Mouse (Mus musculus): ENCODE data around the gene Arl13b. TPM values are rescaled to one million over a fixed set of nuclear protein-coding genes. Genes with fewer than 3 reads are reported as not detected.

Gene Arl13b
- total RNA-seq (2014; fragmentation: Nextera tagmentation) (7.8 and 11.3 TPM in 2 replicates), total RNA-seq (2017) (5.4 and 8.2 TPM in 2 replicates)

DNA sequence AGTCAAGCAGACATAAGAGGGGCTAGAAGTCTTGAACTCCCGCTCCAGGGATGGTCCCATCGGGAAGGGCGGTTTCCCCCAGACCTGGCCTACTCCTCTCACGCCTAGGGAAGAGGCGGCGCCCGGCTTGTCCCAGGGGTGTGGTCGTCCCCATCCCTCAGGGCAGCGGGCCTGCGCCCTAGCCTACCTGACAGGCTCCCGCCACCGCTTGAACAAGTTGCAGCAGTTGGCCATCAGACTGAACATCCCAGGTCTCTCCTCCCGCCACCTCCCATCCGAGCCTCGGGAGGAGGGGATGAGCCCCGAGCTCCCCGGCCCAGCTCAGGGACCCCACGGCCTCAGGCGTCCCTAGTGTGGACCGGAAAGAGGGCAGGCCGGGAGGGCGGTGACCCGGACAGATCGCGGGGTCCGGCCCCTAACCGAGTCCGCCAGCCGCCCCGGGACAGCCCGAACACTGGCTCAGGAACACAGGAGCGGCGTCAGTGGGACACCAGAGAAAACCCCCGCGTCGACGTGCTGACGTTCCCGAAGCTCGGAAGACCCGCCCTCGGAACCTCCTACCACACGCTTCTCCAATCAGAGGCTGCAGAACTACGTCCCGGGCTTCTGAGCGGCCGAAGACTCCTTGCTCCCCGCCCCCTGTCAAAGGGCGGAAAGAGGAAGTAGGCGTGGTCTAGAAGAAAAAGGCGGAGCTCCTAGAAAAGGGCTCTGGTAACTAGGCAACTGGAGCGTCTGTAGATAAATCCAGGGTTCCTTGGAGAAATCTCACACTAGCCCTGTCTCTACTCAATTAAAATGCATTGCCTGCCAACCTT lies at the start of gene Arl13b:
Gene Arl13b, minus strand, starts transcription at position 543 of the 815 bp plus-strand sequence.
- peak; percentile 100 for ATAC-seq (replicated peaks; ENCODE audit: low FRiP score, low TSS enrichment, poor library complexity, severe bottlenecking)

DNA sequence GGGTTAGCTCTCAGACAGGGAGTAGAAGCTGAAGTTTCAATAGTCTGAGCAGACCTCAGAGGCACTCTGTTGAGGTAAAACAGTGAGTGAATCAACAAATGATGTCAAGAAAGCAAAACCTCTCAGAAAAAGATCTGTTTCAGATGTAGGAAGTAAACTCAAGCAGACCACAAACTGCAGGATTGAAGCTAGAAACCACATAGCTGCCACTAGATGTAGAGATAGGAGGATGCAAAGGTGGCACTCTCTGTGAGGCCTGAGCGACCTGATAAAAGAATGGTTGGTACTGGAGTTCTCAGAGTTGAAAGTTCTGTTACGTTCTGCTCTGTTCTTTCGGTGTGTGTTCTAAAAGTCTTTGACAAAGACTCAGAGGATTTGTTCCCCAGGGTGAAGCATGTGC lies 49.0 kb upstream of the Arl13b start:
- ATAC-seq (replicated peaks; ENCODE audit: low FRiP score, low TSS enrichment, poor library complexity, severe bottlenecking): no peak

DNA sequence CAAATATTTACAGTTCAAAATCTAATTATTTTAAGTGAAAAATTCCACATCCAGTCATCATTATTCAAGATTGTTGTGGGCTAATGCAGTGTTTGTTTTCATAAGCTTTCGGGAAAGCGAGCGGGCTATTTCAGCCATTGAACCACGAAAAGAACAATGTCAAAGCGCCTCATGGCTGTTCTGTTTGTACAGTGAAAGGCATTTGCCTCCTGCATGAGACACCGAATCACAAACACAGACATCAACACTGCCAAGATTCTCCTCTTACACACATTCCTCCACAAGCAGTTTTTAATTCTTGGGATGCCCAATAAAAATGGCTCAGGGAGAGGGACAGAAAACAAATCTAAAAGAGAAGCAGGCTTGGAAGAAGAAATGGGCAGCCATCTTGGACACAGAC lies 27.2 kb upstream of the Arl13b start:
- ATAC-seq (replicated peaks; ENCODE audit: low FRiP score, low TSS enrichment, poor library complexity, severe bottlenecking): no peak

DNA sequence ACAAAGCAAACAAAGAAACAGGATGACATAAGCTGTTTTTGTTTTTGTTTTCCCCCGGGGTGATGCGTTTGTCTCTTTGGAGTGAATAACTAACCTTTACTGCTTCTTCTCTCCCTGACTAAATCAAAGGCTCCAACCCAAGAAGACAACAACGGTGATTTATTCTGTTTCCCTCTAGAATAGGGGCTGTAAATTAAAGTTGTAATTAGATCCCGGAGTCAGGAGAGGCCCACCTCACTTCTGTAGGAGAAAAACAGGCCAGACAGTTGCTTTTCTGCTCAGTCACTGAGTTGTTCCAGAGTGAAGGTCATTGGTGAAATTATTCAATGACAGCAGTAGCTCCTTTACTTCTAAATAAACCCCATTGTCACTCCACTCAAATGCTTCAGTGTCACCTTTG lies 26.3 kb upstream of the Arl13b start:
- ATAC-seq (replicated peaks; ENCODE audit: low FRiP score, low TSS enrichment, poor library complexity, severe bottlenecking): no peak

DNA sequence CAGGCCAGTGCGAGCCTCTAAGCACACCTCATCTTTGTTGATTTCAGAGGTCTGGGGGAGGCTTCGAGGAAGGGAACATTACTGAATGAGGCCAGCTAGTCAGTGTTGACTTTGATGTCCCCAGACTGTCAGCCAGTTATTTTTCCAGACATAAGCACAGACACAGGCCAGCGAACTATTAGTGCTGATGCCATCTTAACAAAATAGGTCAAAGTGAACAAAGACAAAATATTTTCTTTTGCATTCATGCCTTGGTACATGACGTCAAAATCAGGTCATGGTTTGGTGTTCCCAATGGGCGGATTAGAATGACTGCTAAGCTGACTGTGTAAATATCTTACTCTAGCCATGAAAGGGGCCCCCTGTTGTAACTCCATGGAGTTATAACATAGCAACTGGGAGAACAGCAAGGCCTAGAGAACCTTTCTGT lies 25.9 kb upstream of the Arl13b start:
- ATAC-seq (replicated peaks; ENCODE audit: low FRiP score, low TSS enrichment, poor library complexity, severe bottlenecking): no peak

DNA sequence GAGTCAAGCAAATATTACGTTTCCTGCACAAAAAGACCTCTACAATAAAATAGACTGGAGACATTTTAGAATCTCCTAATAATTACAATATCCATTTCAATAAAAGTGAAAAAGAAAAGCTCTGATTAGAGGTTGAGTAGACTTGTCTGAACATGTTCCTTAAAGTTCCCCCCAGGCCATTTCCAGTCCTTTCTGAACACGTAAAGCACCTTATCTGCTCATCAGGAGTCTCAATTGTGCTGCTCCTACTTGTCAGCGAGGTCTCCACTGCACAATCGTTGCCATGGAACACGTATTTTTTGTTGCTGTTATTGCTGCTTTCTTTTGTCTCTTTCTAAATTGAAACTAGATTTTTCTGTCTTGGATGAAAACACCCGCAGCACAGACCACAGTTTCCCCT lies 14.6 kb upstream of the Arl13b start:
- ATAC-seq (replicated peaks; ENCODE audit: low FRiP score, low TSS enrichment, poor library complexity, severe bottlenecking): 0 out of 2 replicates have a peak, but pooled peaks have one; percentile 37

DNA sequence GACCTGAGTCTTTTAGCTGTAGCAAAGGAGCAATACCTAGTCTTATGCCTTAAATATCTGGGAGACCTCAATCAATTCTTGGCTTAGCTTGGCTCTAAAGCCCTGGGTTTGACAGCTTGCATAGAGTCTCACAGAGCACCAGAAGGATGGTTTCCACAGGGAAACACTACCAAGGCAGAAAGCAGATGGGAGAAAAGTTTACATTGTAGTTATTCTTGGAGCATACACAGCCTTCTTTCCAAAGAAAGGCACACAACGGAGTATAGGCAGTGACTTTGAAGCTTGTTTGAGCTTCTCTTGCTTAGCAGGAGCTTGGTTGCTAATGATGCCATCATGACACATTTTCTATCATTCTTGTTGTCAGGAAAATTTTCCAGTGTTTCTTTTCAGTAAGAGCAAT lies 13.3 kb upstream of the Arl13b start:
- ATAC-seq (replicated peaks; ENCODE audit: low FRiP score, low TSS enrichment, poor library complexity, severe bottlenecking): no peak

DNA sequence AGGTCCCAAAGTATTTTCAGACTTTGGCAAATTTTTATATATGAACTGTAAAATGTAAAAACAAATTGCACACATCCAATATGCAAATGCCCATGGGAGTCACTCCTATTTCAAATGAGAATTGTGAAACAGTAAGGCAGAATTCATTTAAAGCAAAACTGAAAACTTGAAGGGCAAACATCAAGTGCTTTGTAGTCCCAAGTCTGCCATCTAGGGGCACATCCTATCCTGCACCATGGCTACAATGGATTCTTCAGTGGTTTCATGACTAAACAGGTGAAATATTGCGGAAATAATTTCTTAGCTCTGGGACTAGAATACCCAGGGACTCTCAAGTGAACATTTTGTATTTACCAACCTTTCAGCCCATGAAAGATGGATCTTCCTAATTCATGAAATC lies 11.2 kb upstream of the Arl13b start:
- ATAC-seq (replicated peaks; ENCODE audit: low FRiP score, low TSS enrichment, poor library complexity, severe bottlenecking): 0 out of 2 replicates have a peak, but pooled peaks have one; percentile 56

DNA sequence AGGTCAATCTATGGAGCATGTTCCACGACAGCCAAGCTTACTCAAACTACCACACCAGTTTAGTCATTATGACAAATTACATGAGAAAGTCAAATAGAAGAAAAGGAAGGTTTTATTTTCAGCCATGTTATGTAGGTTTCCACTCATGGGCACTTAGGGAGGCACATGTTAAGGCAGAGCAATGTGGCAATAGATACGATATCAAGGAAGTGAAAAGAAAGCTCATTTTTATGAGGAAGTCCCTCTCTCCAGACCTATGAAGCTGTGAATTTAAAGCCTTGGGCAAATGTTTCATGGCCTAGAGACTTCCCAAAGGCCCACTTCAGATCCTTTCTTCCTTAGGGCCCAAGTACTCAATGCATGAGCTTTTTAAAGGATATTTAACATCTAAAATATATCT lies 10.7 kb upstream of the Arl13b start:
- no peak for ATAC-seq (replicated peaks; ENCODE audit: low FRiP score, low TSS enrichment, poor library complexity, severe bottlenecking)

DNA sequence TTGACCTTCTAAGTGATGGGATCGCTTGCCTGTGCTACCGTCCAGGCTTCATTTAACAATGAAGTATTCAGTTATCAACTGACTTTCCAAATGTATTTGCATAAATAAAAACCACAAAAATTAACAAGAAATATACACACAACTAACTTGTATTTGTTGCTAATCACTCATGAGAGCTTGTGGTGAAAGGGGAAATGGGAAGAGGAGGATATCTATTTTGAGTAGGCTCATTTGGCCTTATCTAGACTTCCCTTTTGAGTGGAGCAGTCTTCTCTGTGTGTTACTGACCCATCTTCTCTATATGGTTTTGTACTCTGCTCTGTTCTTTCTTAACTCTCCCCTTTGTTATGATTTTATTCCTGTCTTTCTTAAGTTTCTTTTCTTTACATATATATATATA lies 9.4 kb upstream of the Arl13b start:
- ATAC-seq (replicated peaks; ENCODE audit: low FRiP score, low TSS enrichment, poor library complexity, severe bottlenecking): no peak

DNA sequence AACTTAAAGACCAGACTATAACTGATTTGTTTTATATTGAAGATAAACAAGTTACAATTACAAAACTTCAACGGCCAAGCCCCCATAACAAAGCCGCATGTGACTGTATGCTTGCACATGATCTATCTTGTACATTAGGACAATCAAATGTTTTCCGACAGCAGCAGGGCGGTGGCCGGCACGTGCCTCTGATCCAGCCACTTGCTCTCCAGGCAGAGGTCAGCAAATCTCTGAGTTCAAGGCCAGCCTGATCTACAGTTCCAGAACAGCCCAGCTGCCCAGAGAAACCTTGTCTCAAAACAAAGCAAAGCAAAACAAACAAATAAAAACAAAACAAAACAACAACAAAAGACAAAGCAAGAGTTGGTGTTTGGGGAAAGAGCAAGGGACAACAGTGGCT lies 8.5 kb upstream of the Arl13b start:
- no peak for ATAC-seq (replicated peaks; ENCODE audit: low FRiP score, low TSS enrichment, poor library complexity, severe bottlenecking)

DNA sequence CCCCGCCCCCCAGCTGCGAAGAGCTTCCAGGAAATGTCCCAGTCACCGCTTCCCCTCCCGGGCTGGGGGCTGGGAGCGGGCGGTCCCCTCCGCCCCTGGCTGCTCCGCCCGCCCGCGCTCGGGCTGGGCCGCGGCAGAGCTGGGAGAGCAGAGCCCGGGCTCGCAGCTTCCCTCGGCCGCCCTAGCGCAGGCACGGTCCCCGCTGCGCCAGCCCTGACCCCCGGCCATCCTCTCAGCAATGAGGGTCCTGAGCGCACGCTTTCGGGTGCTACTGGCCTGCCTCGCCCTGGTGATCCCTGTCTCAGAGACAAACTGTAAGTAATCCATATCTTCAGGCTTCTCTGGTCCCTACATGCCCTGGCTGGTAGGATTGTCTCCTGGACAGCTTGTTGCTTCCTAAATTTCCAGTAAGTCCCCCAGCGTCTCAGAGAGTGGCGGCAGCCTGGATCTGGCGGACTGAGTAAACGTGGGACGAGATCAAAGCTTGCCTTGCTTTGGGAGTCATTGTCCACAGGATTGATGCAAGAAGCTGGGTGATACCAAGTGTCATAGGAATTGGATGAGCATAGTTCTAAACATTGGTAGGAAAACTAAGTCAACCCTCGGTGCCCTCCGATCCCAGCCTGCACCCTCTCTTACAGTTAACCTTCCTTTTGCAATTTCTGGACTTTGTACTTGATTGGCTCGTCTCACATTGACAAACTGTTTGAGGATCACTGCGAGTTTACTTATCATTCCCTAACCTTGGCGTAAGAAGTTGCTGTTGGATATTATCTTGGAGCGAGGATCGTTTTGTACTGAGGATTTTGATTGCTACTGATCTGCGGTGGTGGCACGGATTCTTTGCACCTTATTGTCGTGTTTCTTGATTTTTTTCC lies 7.6 kb upstream of the Arl13b start, which contains the start of gene Pros1:
Gene Pros1, plus strand, starts transcription at position 117 of the 878 bp plus-strand sequence.
- peak; percentile 86 for ATAC-seq (replicated peaks; ENCODE audit: low FRiP score, low TSS enrichment, poor library complexity, severe bottlenecking)

DNA sequence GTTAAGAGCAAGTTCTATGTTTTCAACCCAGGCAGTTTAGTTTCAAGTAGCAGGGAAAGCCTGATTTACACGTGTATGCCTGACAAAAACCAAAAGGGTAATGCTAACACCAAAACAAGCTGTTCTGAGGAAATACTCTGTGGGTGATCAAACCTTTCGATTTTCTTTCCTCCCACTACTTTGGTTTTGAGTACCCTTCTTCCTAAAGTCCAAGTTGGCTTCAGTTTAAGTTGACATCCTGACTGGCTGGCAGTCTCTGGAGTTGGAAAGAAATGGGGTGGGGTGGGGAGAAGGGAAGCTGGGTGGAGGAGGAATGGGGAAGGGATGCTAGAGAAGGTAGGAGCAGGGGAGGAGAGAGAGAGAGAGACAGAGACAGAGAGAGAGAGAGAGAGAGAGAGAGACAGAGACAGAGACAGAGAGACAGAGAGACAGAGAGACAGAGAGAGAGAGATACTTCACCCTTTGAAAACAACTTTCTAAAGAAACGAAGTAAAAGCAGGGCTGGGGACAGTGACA lies 6.8 kb upstream of the Arl13b start:
- no peak for ATAC-seq (replicated peaks; ENCODE audit: low FRiP score, low TSS enrichment, poor library complexity, severe bottlenecking)

DNA sequence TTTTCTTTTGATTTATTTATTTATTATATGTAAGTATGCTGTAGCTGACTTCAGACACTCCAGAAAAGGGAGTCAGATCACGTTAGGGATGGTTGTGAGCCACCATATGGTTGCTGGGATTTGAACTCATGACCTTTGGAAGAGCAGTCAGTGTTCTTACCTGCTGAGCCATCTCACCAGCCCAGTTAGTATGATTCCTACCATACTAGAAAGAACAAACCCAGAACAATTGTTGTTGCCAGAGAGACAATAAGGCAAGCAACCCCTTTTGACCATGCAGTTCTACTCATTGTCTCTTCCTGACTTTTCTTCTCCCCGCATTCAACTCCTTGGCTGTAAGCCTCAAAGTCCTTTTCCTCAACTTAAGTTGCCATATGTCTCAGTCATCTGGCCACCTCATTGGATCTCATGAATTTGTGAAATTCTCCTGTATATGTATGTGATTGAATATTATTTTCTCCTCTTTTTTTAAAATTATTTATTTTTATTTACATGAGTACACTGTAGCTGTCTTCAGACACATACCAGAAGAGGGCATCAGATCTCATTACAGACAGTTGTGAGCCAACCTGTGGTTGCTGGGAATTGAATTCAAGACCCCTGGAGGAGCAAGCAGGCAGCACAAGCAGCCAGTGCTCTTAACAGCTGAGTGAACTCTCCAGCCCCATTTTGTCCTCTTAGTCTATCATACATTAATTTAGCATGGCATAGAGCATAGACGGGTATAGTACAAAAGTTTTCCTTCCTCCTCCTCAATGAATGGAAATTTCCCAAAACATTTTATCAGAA lies 5.8 kb upstream of the Arl13b start:
- no peak for ATAC-seq (replicated peaks; ENCODE audit: low FRiP score, low TSS enrichment, poor library complexity, severe bottlenecking)

DNA sequence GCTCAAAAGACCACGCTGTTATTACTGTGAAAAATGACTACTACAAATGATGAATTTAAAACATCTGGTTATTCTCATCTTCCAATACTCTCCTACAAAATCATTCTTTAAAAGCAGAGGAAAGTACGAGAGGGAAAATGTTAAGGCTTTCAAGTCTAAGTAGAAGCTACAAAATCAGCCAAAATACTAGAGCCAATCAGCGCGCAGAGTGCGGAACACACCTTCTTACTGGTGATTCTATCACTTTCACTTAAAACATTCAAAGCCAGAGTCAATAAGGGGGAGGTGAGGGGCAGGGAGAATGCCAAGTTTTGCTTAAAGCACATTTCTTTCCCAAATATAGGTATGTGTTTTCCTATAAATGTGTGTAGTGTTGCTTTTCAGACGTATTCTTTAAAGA lies 1.5 kb downstream of the Arl13b start:
- ATAC-seq (replicated peaks; ENCODE audit: low FRiP score, low TSS enrichment, poor library complexity, severe bottlenecking): no peak

DNA sequence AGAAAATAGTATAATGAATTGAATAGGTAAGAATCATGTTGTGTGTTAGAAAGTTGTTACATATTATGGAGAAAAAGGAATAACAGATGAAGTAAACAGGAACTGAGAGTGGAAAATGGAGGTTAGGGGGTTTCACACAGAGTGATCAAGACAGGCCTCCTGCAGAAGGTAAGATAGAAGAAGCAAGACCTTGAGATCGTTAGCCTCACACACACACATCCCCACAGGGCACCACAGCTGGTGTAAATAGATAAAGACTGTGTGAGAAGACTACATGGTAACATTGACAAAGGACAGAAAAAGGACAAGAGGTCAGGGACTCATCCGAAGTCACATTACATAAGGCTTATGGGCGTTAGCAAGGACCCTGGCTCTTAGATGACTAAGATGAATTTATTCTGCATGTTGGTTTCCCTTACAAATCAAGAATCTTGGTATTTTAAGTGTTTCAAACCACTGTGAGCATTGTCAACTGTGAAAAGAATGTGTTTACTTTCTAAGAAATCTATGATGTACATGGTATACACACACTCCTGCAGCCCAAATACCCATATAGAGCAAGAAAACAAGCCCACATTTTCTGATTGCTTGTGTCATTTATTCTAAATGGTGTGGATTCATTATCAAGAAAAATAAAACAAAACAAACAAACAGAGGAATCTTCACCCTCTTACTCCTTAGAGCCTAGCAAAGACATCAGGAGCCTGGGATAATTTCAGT lies 12.7 kb downstream of the Arl13b start:
- peak; percentile 97 for ATAC-seq (replicated peaks; ENCODE audit: low FRiP score, low TSS enrichment, poor library complexity, severe bottlenecking)

DNA sequence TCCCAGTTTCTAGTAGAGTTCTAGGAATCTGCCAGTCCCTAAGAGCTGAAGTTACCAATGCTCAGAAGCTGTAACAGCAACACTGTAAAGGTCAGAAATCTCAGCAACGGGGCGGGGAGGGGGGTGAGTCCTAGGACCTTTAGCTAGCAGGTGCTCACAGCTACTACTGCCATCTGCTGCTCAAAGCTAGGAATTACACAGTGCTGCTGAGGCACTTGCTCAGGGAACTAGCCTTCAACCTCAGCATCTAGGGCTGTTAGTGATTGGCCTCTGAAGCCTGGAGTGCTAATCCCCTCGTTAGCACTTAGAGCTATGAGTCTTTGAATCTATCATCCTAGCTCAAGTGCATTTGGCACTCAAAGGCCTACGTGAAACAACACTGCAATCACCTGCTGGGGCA lies 14.4 kb downstream of the Arl13b start:
- peak; percentile 80 for ATAC-seq (replicated peaks; ENCODE audit: low FRiP score, low TSS enrichment, poor library complexity, severe bottlenecking)

DNA sequence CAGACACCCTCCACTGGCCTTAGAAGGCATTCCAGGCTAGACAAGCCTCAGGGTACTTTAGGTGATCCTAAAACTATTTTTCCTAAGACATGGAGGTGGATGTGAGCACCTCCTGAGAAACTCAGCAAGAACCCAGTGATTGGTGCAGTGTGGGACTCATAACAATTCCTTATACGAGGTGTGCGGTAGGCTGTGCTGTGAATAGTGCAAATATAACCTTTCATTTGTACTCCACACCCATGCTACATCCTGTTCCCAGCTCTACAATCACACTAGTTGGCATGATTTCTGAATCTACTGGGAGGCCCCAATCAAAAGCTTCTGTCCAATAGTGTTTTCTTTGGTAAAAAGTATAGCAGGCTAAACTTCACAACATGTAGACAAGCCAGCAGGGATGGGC lies 14.8 kb downstream of the Arl13b start:
- ATAC-seq (replicated peaks; ENCODE audit: low FRiP score, low TSS enrichment, poor library complexity, severe bottlenecking): no peak

Measured in megakaryocyte-erythroid progenitor cell, adult 5-6 weeks (primary cell).